Mouse (Mus musculus): ENCODE measurements at regions not wholly inside any gene's neighbourhood (a gene's known extent, or its start where the extent isn't known, plus 50 kb on each side); places are given as distances from the start of the nearest gene placed in this dataset.

- in situ Hi-C loops (cut with MboI; ENCODE audit: low pct_unique_long_range_greater_than_20kb in 1 of 2, low sequenced_read_pairs in 2 of 2, unreplicated experiment in 1 of 2), result no loop called here
Observed at GRCm38 (mm10) chr2:9569220-9569619, 311.8 kb upstream of the 4930412O13Rik start.

GRCm38 (mm10) chr2:9574196-9574595 is 306.9 kb upstream of the 4930412O13Rik start:
- in situ Hi-C loops (cut with MboI; ENCODE audit: low pct_unique_long_range_greater_than_20kb in 1 of 2, low sequenced_read_pairs in 2 of 2, unreplicated experiment in 1 of 2), result no loop called here

GRCm38 (mm10) chr2:9574651-9575050 is 306.4 kb upstream of the 4930412O13Rik start:
- in situ Hi-C loops (cut with MboI; ENCODE audit: low pct_unique_long_range_greater_than_20kb in 1 of 2, low sequenced_read_pairs in 2 of 2, unreplicated experiment in 1 of 2), result no loop called here

- in situ Hi-C loops (cut with MboI; ENCODE audit: low pct_unique_long_range_greater_than_20kb in 1 of 2, low sequenced_read_pairs in 2 of 2, unreplicated experiment in 1 of 2), result no loop called here
Observed at GRCm38 (mm10) chr2:9577868-9578267, 303.2 kb upstream of the 4930412O13Rik start.

- in situ Hi-C loops (cut with MboI; ENCODE audit: low pct_unique_long_range_greater_than_20kb in 1 of 2, low sequenced_read_pairs in 2 of 2, unreplicated experiment in 1 of 2), result no loop called here
Observed at GRCm38 (mm10) chr2:9587389-9587788, 293.7 kb upstream of the 4930412O13Rik start.

GRCm38 (mm10) chr2:9589200-9589599 is 291.9 kb upstream of the 4930412O13Rik start:
- in situ Hi-C loops (cut with MboI; ENCODE audit: low pct_unique_long_range_greater_than_20kb in 1 of 2, low sequenced_read_pairs in 2 of 2, unreplicated experiment in 1 of 2), result no loop called here

- in situ Hi-C loops (cut with MboI; ENCODE audit: low pct_unique_long_range_greater_than_20kb in 1 of 2, low sequenced_read_pairs in 2 of 2, unreplicated experiment in 1 of 2), result no loop called here
Observed at GRCm38 (mm10) chr2:9592531-9592930, 288.5 kb upstream of the 4930412O13Rik start.

GRCm38 (mm10) chr2:9593931-9594330 is 287.1 kb upstream of the 4930412O13Rik start:
- in situ Hi-C loops (cut with MboI; ENCODE audit: low pct_unique_long_range_greater_than_20kb in 1 of 2, low sequenced_read_pairs in 2 of 2, unreplicated experiment in 1 of 2), result no loop called here

- in situ Hi-C loops (cut with MboI; ENCODE audit: low pct_unique_long_range_greater_than_20kb in 1 of 2, low sequenced_read_pairs in 2 of 2, unreplicated experiment in 1 of 2), result no loop called here
Observed at GRCm38 (mm10) chr2:9595236-9595850, 285.7 kb upstream of the 4930412O13Rik start.

- in situ Hi-C loops (cut with MboI; ENCODE audit: low pct_unique_long_range_greater_than_20kb in 1 of 2, low sequenced_read_pairs in 2 of 2, unreplicated experiment in 1 of 2), result no loop called here
Observed at GRCm38 (mm10) chr2:9596135-9596534, 284.9 kb upstream of the 4930412O13Rik start.

- in situ Hi-C loops (cut with MboI; ENCODE audit: low pct_unique_long_range_greater_than_20kb in 1 of 2, low sequenced_read_pairs in 2 of 2, unreplicated experiment in 1 of 2), result no loop called here
Observed at GRCm38 (mm10) chr2:9604984-9605383, 276.1 kb upstream of the 4930412O13Rik start.

GRCm38 (mm10) chr2:9607547-9607946 is 273.5 kb upstream of the 4930412O13Rik start:
- in situ Hi-C loops (cut with MboI; ENCODE audit: low pct_unique_long_range_greater_than_20kb in 1 of 2, low sequenced_read_pairs in 2 of 2, unreplicated experiment in 1 of 2), result no loop called here

- in situ Hi-C loops (cut with MboI; ENCODE audit: low pct_unique_long_range_greater_than_20kb in 1 of 2, low sequenced_read_pairs in 2 of 2, unreplicated experiment in 1 of 2), result no loop called here
Observed at GRCm38 (mm10) chr2:9614415-9614814, 266.6 kb upstream of the 4930412O13Rik start.

GRCm38 (mm10) chr2:9616292-9616691 is 264.8 kb upstream of the 4930412O13Rik start:
- in situ Hi-C loops (cut with MboI; ENCODE audit: low pct_unique_long_range_greater_than_20kb in 1 of 2, low sequenced_read_pairs in 2 of 2, unreplicated experiment in 1 of 2), result no loop called here

GRCm38 (mm10) chr2:9620303-9621244 is 260.5 kb upstream of the 4930412O13Rik start:
- in situ Hi-C loops (cut with MboI; ENCODE audit: low pct_unique_long_range_greater_than_20kb in 1 of 2, low sequenced_read_pairs in 2 of 2, unreplicated experiment in 1 of 2), result no loop called here

- in situ Hi-C loops (cut with MboI; ENCODE audit: low pct_unique_long_range_greater_than_20kb in 1 of 2, low sequenced_read_pairs in 2 of 2, unreplicated experiment in 1 of 2), result no loop called here
Observed at GRCm38 (mm10) chr2:9623702-9624101, 257.4 kb upstream of the 4930412O13Rik start.

- in situ Hi-C loops (cut with MboI; ENCODE audit: low pct_unique_long_range_greater_than_20kb in 1 of 2, low sequenced_read_pairs in 2 of 2, unreplicated experiment in 1 of 2), result no loop called here
Observed at GRCm38 (mm10) chr2:9628026-9628425, 253.0 kb upstream of the 4930412O13Rik start.

- in situ Hi-C loops (cut with MboI; ENCODE audit: low pct_unique_long_range_greater_than_20kb in 1 of 2, low sequenced_read_pairs in 2 of 2, unreplicated experiment in 1 of 2), result no loop called here
Observed at GRCm38 (mm10) chr2:9632719-9633446, 248.2 kb upstream of the 4930412O13Rik start.

GRCm38 (mm10) chr2:9639262-9639661 is 241.8 kb upstream of the 4930412O13Rik start:
- in situ Hi-C loops (cut with MboI; ENCODE audit: low pct_unique_long_range_greater_than_20kb in 1 of 2, low sequenced_read_pairs in 2 of 2, unreplicated experiment in 1 of 2), result no loop called here

Data from mouse embryonic stem cell (cell line).